Mouse (Mus musculus): ENCODE results near the gene Emilin2.

DNA sequence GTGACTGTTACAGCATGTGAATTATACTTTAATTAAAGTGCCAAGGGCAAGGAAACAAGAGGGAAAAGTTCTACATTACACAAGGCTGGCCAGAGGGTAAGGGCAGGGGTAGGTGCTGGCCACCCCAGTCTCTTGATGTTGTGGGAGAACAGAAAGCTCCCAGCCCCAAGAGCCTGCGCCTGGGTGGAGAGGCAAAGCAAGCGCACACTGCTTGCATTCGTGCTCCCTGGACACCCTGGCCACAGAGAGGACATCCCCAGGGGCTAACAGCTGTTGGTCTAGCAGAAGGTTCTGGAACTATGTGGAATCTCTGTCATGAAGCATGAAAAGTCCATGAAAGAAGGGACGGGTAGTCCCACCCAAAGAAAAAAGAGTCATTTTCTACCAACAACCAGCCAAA lies 5.1 kb downstream of the Emilin2 start:
- TF ChIP-seq CTCF (IDR thresholded peaks at IDR 0.05; ENCODE audit: low read depth) (no peak), EP300 (IDR thresholded peaks at IDR 0.05; ENCODE audit: low read depth) (no peak)
